Mouse (Mus musculus) urinary bladder, adult 2 months (tissue): Measurements from ENCODE around the gene Tmem38b. TPM values are rescaled to one million over a fixed set of nuclear protein-coding genes. Genes with fewer than 3 reads are reported as not detected.

Source experiments
- DNase-seq: peaks from one replicate; pipeline ENCODE4 v3.0.0; 2022; ENCODE audit warnings: low spot score
- polyA plus RNA-seq: library from polyadenylated mRNA; depleted of rRNA; stranded (reverse); fragments of >200 nt; gene quantifications from 2 replicates; pipeline ENCODE4 v1.2.3, GENCODE M21; 2012

Gene Tmem38b
- polyA plus RNA-seq, 1 experiment, result 15.5 TPM

- no peak for DNase-seq
Observed at GRCm38 (mm10) chr4:53828914-53829313, 3.1 kb downstream of the Tmem38b start.

- no peak for DNase-seq
Observed at GRCm38 (mm10) chr4:53830016-53830415, 4.2 kb downstream of the Tmem38b start.

GRCm38 (mm10) chr4:53830579-53830978 is 4.7 kb downstream of the Tmem38b start:
- no peak for DNase-seq

GRCm38 (mm10) chr4:53832321-53832720 is 6.5 kb downstream of the Tmem38b start:
- DNase-seq, result no peak

DNA sequence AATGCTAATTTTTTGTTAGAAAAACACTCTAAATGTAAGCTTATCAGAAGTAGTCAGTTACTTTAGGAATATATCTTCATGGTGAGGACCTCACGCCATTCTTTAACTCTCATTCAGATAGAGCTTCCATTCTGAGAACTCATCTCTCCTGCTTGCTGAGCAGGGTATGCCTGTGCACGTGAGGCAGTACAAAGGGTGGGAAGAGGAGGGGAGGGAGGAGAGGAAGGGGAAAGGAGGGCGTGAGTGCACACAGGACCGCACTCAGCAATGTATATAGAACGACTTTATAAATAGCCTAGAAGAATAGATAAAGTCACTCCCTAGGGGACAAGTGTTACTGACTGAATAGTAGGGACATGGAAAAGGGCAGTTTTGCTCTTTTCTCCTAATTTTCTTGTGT is 11.1 kb downstream of the Tmem38b start:
- DNase-seq, result no peak

- no peak for DNase-seq
Observed at GRCm38 (mm10) chr4:53840158-53840870, 14.5 kb downstream of the Tmem38b start.

DNA sequence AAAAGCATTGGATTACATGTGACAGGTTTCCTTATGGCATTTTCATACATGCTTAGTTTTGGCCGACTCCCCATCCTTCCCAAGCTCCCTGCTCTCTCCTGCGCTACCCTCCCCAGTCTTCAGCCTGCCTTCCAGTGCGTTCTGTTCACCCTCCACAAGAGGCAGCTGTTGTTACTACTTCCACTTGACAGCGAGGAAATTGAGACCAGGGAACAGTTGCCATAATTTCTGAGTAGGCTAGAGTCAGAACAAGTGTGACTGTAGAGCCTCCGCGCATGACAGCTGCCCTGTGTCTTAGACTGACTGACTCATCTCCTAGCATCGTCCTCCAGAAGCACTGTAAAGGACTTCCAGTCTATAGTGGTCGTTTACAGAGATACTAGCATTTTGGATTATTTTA is 17.7 kb downstream of the Tmem38b start:
- no peak for DNase-seq

DNA sequence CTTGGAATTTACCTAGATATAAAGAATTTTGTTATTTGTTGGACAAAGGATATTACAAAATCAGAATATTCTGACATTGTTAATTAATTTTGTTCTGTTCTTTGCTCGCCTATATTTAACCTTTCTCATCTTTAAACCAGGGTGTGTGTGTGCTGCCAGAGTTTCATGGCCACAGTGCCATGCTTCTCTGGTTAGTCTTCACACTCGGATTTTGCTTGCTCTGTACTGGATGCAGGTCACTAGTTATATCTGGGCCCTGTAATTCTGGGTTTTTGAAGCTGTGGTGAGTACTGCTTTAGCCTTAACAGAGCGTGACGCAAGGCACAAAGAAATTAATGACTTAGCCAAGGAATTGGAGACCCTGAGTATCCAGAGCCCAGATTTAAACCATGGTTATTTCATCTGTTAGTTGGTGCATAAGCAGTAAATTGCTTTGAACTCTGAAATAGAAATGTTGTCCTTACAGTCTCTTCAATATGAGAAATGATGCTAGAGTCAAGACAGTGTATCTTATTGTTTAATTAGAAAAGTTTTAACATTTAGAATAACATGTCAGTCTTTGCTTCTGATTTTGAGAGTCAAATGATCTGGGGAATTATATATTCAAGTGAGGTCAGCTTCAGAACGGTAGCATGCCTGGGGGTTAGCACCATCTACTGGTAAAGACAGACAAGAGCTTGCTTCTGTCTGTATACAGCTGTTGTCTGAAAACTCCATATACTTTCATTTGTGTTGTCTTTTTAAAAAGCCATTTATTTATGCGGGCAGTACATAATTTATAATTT is 19.2 kb downstream of the Tmem38b start:
- no peak for DNase-seq

DNA sequence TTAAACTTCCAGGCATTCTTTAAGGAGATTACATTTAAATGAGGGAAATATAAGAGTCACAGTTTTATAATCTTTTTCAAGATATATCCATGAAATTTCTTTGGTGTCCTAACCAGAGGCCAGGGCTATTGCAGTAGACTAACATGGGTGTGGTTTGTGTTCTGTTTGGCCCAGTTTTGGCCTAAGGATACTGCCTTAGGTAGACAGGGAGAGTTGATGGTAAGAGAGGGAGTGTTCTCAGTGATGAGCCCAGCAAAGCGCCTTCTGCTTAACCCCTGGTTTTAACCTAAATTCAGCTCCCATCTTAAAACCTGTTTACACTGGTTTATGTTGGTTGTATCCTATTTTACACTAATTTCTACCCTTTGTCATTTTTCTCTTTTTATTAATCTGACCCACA is 19.8 kb downstream of the Tmem38b start:
- no peak for DNase-seq

- DNase-seq, result no peak
Observed at GRCm38 (mm10) chr4:53846326-53846725, 20.5 kb downstream of the Tmem38b start.

DNA sequence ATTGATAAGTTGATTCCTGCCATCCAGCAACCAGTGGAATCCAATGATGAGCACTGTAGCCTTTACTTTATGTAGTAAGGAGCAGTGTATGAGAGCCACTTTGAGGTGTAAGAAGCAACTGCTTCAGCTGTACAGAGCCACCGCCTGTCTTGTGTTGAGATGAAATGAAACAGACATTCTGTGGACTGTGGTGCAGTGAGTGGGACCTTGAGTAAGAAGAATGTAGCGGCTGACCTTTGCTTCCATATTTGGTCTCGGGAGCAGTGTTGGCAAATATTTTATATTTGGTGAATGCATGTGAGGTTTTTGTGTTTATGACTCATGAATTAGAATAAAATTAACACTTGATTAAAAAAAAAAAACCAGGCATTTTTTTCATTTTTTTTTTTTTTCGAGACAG is 21.7 kb downstream of the Tmem38b start:
- no peak for DNase-seq

DNA sequence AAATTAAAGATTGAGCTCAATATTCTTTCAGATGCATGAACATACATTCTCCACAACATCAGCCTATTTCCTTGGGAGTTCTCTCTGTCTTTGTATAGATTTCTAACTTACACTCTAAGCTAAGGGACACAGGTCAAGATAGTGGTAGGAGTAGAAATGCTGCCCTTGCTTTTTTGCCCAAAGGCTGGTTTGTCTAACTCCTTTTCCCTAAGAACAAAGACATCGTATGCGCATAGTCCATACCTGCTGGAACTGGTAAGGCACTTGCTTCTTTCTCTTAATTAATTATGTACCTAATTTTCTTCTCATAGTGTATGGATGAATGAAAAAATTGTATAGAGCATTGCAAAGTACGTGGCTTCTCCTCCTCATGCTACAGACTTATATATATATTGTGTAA is 22.5 kb downstream of the Tmem38b start:
- no peak for DNase-seq

- no peak for DNase-seq
Observed at GRCm38 (mm10) chr4:53848816-53849215, 23.0 kb downstream of the Tmem38b start.

GRCm38 (mm10) chr4:53849804-53850203 is 24.0 kb downstream of the Tmem38b start:
- DNase-seq, result no peak

DNA sequence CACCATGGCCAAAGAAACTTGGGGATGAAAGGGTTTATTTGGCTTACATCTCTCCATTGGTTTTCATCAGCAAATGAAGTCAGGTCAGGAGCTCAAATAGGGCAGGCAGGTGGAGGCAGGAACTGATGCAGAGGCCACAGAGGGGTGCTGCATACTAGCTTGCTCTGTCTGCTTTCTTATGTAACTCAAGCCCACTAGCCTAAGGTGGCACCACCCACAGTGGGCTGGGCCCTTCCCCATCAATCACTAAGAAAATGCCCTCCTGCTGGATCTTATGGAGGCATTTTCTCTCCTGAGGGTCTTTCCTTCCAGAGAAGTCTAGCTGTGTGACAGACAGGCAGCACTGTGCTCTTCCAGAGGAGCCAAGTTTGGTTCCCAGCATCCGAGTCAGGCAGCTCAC is 27.5 kb downstream of the Tmem38b start:
- no peak for DNase-seq

DNA sequence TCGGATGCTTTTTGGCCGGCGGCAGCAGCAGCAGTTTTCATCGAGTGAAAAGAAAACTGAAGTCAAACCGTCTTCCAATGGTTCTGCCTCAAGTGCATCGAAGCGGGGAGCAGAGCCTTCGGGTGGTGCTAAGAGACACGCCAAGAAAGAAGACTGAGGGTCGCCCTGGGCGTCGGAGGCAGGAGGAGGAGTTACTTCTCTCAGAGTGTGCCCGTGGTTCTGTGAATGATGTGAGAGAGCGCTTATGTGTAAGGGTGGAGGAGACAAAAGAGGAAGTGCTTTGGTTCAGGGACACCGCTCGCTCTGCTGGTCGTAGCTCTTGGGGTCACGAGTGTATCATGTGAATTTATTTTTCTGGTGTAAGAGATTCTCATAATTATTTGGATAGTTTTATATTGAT is 34.1 kb downstream of the Tmem38b start:
- DNase-seq, result no peak

DNA sequence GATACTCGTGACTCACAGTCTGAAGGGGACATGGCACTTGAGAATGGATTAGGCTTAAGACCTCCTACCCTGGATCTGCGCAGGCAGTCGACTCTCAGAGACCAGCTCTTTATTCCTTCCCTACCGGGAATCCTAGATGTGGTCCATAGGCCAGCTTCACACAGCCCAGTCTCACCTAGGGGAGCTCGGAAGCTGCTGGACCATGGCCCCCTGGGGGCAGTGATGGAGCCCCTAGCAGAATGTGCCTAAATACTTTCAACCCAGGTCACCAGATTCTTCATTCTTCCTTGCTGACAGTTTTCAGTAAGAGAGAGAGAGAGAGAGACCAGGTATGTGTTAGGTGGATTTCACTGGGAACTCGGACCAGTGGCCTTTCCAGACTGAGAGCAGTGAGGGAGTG is 36.3 kb downstream of the Tmem38b start:
- no peak for DNase-seq

DNA sequence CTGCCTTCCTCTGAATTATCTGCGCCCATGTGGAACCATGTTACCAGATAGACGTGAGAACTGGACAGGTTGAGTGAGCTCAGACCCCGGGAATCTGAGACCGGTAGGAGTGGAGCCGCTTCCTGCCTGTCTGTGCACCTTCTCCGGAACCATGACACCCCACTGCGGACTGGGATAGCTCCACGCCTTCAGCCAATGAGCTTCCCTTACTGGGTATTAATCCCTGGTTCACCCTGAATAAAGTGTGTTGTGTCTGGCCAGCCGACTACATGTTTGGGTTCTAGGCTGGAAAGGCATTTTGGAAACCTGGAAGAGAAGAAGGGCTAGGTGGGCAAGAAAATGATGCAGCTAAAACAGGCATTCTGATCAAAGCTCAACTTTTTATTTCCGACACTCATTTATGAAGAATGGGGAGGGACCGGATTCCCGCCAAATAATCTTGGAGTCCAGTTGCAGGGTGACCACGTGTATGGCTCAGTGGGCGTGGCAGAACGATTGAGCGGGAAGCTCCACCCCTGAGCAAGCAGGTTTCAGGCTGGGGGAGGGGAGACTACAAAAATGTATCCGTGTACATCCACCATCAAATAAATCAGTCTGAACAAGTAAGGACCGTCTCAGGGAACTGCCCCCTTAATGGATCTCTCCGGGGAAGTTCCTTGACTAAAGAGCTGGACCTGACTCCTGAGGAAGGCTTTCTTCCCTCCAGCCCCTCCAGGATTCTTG is 38.4 kb downstream of the Tmem38b start:
- no peak for DNase-seq

GRCm38 (mm10) chr4:53866459-53866858 is 40.6 kb downstream of the Tmem38b start:
- no peak for DNase-seq

DNA sequence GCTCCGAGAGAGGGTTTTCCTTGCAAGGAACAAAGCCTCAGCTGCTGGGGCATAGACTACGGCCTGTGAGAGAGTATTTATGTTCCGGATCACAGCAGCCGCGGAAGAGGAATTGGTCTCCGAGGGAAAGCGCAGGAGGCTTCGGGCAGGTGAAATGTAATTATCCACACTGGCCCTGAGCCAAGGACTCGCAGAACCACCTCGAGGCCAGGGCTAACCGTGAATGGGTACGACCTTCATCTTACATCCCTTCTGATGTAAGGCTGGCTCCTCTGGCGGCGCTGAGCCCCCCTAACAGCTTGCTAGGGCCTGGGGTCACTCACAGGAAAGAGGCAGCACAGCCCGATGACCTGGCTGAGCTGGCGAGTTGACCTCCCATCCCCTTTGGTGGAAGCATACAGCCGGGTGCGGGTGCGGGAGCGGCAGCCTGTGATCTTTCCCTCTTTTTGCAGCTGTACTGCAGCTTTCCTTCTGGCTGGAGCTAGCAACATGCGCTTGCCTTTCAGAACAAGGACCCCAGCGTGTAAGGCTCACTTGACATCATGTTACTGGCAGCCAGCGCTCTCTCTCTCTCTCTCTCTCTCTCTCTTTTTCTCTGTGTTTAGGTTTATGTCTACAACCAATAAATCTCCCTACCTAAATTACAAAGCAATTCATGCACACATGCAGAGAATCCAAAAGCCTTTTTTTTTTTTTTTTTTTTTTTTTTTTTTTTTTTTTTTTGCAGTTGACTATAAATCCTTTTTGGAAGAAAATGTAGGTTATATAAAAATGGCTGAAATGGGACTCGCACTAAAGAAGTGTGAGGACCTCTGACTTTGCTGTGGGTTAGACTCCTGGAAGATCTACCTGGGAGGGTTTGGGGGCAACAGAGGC is 52.9 kb downstream of the Tmem38b start:
- no peak for DNase-seq

GRCm38 (mm10) chr4:53882921-53883682 is 57.3 kb downstream of the Tmem38b start:
- no peak for DNase-seq
